Mouse (Mus musculus) intestine, embryonic 15.5 days (tissue): ENCODE data around the gene F11r. TPM values are rescaled to one million over a fixed set of nuclear protein-coding genes. Genes with fewer than 3 reads are reported as not detected.

Experiments
- ATAC-seq: fragments of 200-750 bp; cut with Nextera tagmentation; 2 replicates; pipeline ENCODE4 v1.8.0; 2017; ENCODE audit warnings: moderate TSS enrichment, moderate library complexity
- H3K27ac ChIP-seq: fragments of 300-500 bp; sonication (generic); 2 replicates; pipeline ENCODE4 v1.5.1; 2015; ENCODE audit warnings: mild to moderate bottlenecking, inconsistent platforms
- H3K27me3 ChIP-seq: fragments of 300-500 bp; sonication (generic); replicated peaks from 2 replicates; pipeline ENCODE4 v1.6.1; 2015; ENCODE audit warnings: inconsistent platforms
- H3K36me3 ChIP-seq: fragments of 300-500 bp; sonication (generic); 2 replicates; pipeline ENCODE4 v1.6.1; 2015; ENCODE audit warnings: inconsistent platforms
- H3K4me1 ChIP-seq: fragments of 300-500 bp; sonication (generic); replicated peaks from 2 replicates; pipeline ENCODE4 v1.6.1; 2015; ENCODE audit warnings: inconsistent platforms
- H3K4me2 ChIP-seq: fragments of 300-500 bp; sonication (generic); replicated peaks from 2 replicates; pipeline ENCODE4 v1.6.1; 2015; ENCODE audit warnings: mild to moderate bottlenecking, inconsistent platforms
- H3K4me3 ChIP-seq: fragments of 300-500 bp; sonication (generic); replicated peaks from 2 replicates; pipeline ENCODE4 v1.5.1; 2015; ENCODE audit warnings: inconsistent platforms
- H3K9ac ChIP-seq: fragments of 300-500 bp; sonication (generic); 2 replicates; pipeline ENCODE4 v1.6.1; 2015; ENCODE audit warnings: inconsistent platforms
- H3K9me3 ChIP-seq: fragments of 300-500 bp; sonication (generic); 2 replicates; pipeline ENCODE4 v1.6.1; 2016; ENCODE audit warnings: inconsistent platforms
- WGBS: fragments of 180-500 bp; shearing (Covaris S2); methylation state at CpG from one replicate; pipeline ENCODE4 v1.1.7; 2015; 5-methylcytosine and 5-hydroxymethylcytosine counted together
- polyA plus RNA-seq: library from polyadenylated mRNA; unstranded; fragments of >200 nt; fragmentation: Nextera tagmentation; extraction: Ambion mirVana; gene quantifications from 2 replicates; pipeline ENCODE4 v1.2.1, GENCODE M21; 2015

F11r gene
- polyA plus RNA-seq, 1 experiment from 2014 or later, result 88.1 TPM

GRCm38 (mm10) chr1:171504586-171504985, 67.3 kb downstream of the F11r start:
- H3K27me3 ChIP-seq, result no peaks in the 10 kb centered on the region
- 75% methylated on average over 4 of the region's 4 CpGs for WGBS
- H3K4me3 ChIP-seq, result 0 out of 2 replicates have a peak overlapping the region, but pooled peaks have one; percentile 12
- no peaks in the 10 kb centered on the region for H3K36me3 ChIP-seq
- no peak for ATAC-seq
- H3K27ac ChIP-seq, result no peak overlapping the region
- H3K4me2 ChIP-seq, result peak overlapping the region; percentile 37
- no peaks in the 10 kb centered on the region for H3K9me3 ChIP-seq
- H3K9ac ChIP-seq, result no peak overlapping the region
- H3K4me1 ChIP-seq, result 0 out of 2 replicates have a peak, but pooled peaks cover 2% of the 10 kb centered on the region

GRCm38 (mm10) chr1:171513234-171513633, 75.9 kb downstream of the F11r start:
- Histone ChIP-seq H3K9me3 (no peaks in the 10 kb centered on the region), H3K4me2 (no peak overlapping the region), H3K27me3 (no peaks in the 10 kb centered on the region), H3K9ac (no peak overlapping the region), H3K36me3 (no peaks in the 10 kb centered on the region), H3K4me1 (no peaks in the 10 kb centered on the region), H3K4me3 (no peak overlapping the region), H3K27ac (no peak overlapping the region)
- ATAC-seq, result no peak
- WGBS, result 92% methylated on average over 2 of the region's 2 CpGs

DNA sequence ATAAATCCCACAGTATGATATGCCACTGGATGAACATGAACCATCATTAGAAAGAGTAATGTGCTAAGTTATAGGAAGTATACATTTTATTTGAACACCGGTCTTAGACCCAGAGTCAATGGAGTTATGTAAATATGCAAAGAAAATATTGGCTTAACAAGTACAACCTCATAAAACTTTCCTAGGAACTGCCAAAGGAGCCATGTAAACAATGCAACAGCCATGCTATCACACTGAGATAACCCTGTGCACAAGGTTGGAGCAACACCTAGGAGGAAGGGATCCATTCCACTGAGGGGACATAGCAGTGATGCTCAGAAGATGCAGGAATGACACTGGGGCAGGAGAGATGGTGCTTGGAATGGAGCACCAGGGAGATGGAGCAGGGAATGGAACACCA, 76.4 kb downstream of the F11r start:
- Histone ChIP-seq H3K4me1 (no peaks in the 10 kb centered on the region), H3K9me3 (no peaks in the 10 kb centered on the region), H3K4me2 (no peak overlapping the region), H3K36me3 (no peaks in the 10 kb centered on the region), H3K9ac (no peak overlapping the region), H3K27me3 (no peaks in the 10 kb centered on the region), H3K27ac (no peak overlapping the region), H3K4me3 (no peak overlapping the region)
- 66% methylated on average over 1 of the region's 1 CpGs for WGBS
- no peak for ATAC-seq

Other genes with a start within 250 kb of the F11r start
- gene Pcp4l1, start 241.3 kb upstream of the F11r start, polyA plus RNA-seq, result 16.4 and 18.5 TPM in 2 replicates
- gene Nr1i3, start 223.6 kb upstream of the F11r start, polyA plus RNA-seq, result 9.2 and 10.5 TPM in 2 replicates
- gene Tomm40l, start 215.0 kb upstream of the F11r start, polyA plus RNA-seq, result 31.4 and 32.0 TPM in 2 replicates
- gene Apoa2, start 212.5 kb upstream of the F11r start, polyA plus RNA-seq, result 84.7 and 123 TPM in 2 replicates
- gene Fcer1g, start 203.2 kb upstream of the F11r start, polyA plus RNA-seq, result 51.5 and 54.5 TPM in 2 replicates
- 6.3 and 6.8 TPM in 2 replicates for gene Adamts4, start 187.1 kb upstream of the F11r start, polyA plus RNA-seq
- gene Ndufs2, start 186.1 kb upstream of the F11r start, polyA plus RNA-seq, result 304 and 326 TPM in 2 replicates
- 54.2 and 54.5 TPM in 2 replicates for gene B4galt3, start 167.2 kb upstream of the F11r start, polyA plus RNA-seq
- 38.7 and 40.9 TPM in 2 replicates for gene Ppox, start 156.3 kb upstream of the F11r start, polyA plus RNA-seq
- gene Usp21, start 149.5 kb upstream of the F11r start, polyA plus RNA-seq, result 56.0 and 57.2 TPM in 2 replicates
- gene Ufc1, start 142.5 kb upstream of the F11r start, polyA plus RNA-seq, result 103 and 108 TPM in 2 replicates
- 40.6 and 44.5 TPM in 2 replicates for gene Dedd, start 108.4 kb upstream of the F11r start, polyA plus RNA-seq
- 43.3 and 47.6 TPM in 2 replicates for gene Nit1, start 91.9 kb upstream of the F11r start, polyA plus RNA-seq
- 96.9 and 104 TPM in 2 replicates for gene Pfdn2, start 91.9 kb upstream of the F11r start, polyA plus RNA-seq
- 0.94 and 1.0 TPM in 2 replicates for gene Klhdc9, start 76.7 kb upstream of the F11r start, polyA plus RNA-seq
- 3.7 and 3.8 TPM in 2 replicates for gene Nectin4, start 67.4 kb upstream of the F11r start, polyA plus RNA-seq
- gene Arhgap30, start 48.6 kb upstream of the F11r start, polyA plus RNA-seq, result 2.2 and 2.4 TPM in 2 replicates
- gene Usf1, start 26.2 kb upstream of the F11r start, polyA plus RNA-seq, result 62.1 and 62.5 TPM in 2 replicates
- 3.3 and 3.8 TPM in 2 replicates for gene Tstd1, start 18.7 kb upstream of the F11r start, polyA plus RNA-seq
- gene Alyref2, start 65.9 kb downstream of the F11r start, polyA plus RNA-seq, result 12.0 and 12.2 TPM in 2 replicates
- gene Itln1, start 97.8 kb downstream of the F11r start, polyA plus RNA-seq, result 0.15 TPM in 1 of 2 replicates, not detected in the other
- gene Cd244a, start 121.7 kb downstream of the F11r start, polyA plus RNA-seq, result 0.48 and 0.88 TPM in 2 replicates
- 0.53 and 0.60 TPM in 2 replicates for gene Ly9, start 169.9 kb downstream of the F11r start, polyA plus RNA-seq
- 0.26 and 0.57 TPM in 2 replicates for gene Slamf7, start 215.5 kb downstream of the F11r start, polyA plus RNA-seq
- 3.8 and 4.5 TPM in 2 replicates for gene Cd48, start 244.5 kb downstream of the F11r start, polyA plus RNA-seq